Mouse (Mus musculus): ENCODE data around the gene Lsm6. TPM values are rescaled to one million over a fixed set of nuclear protein-coding genes. Genes with fewer than 3 reads are reported as not detected.
A peak's percentile ranks its signal among the peaks of the same experiment; 100 is the strongest.
"Not testable (repeated sequence)": the region's sequence is repeated elsewhere in the genome, so short reads cannot be mapped to it uniquely, and the experiment has no call there.

Gene Lsm6
- polyA plus RNA-seq, 1 experiment from 2014 or later = 187 TPM

DNA sequence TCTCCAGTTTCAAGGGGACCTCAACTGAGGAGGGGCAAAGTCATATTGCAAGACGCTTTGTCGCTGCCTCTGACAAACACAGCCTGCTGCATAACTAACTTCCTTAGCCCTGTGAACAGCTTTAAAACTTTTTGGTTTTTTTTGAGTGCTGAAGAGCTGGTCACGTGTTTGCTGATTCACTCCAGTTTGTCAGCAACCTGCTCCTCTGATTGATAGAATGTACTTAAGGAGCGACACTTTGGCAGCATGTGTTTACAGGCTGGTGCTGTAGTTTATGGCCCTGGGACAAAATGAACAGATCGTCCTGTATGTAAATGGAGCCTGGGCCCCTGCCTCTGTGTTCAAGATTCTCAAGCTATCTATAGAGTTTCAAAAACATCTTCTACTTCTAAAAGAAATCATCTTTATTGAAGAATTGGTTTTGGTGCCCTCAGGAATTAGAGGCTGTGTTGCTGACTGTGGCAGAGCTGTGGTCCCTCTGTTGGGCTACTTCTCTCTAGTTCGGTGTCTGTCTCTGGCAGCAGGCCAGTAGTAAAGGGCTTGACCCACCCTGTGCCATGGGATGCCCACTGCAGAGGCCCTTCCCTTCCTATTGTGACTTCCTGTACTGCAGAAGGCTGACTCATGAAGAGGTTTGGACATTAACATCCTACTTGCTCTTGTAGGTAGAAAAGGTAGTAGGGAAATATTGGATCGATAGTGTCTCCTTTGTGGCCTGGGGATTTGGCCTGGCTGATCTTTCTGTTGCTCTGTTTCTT lies 17.9 kb upstream of the Lsm6 start:
- 75% methylated on average over 7 of the region's 7 CpGs for WGBS (ENCODE audit: insufficient replicate concordance)
- H3K27me3 ChIP-seq (ENCODE audit: control insufficient read depth, insufficient read depth, low read length) = no peaks in the 10 kb centered on the region
- H3K4me1 ChIP-seq (ENCODE audit: control insufficient read depth, insufficient read depth, low read length) = no peaks in the 10 kb centered on the region
- H3K4me3 ChIP-seq (ENCODE audit: low read depth, low read length) = no peak overlapping the region
- H3K27ac ChIP-seq (ENCODE audit: low read depth, low read length) = no peak overlapping the region
- H3K9ac ChIP-seq (ENCODE audit: low read depth, low read length) = no peak overlapping the region
- no peaks in the 10 kb centered on the region for H3K36me3 ChIP-seq (ENCODE audit: control insufficient read depth, insufficient read depth, low read length)
- H3K4me2 ChIP-seq = no peak overlapping the region
- H3K9me3 ChIP-seq (replicated peaks; ENCODE audit: control insufficient read depth, low read length) = no peaks in the 10 kb centered on the region
- ATAC-seq (replicated peaks; ENCODE audit: insufficient number of reproducible peaks, low FRiP score, low TSS enrichment) = no peak

DNA sequence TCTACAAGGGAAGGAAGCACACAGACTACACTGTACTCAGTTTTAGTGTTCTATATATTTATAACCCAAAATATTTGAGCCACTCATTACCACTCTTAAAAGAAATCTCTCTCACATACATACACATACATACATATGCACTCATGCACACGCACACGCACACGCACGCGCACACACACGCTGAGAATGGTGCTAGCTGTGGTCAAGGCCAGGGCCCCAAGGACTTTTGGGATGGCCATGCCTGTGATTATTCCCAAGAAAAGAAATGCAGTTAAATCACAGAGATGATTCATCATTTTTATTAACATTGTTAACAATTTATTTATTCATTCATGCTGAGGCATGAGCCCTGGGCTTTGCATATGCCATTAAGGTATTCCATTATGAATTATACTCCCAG lies 15.2 kb upstream of the Lsm6 start:
- 96% methylated on average over 6 of the region's 6 CpGs for WGBS (ENCODE audit: insufficient replicate concordance)
- no peak overlapping the region for H3K9ac ChIP-seq (ENCODE audit: low read depth, low read length)

DNA sequence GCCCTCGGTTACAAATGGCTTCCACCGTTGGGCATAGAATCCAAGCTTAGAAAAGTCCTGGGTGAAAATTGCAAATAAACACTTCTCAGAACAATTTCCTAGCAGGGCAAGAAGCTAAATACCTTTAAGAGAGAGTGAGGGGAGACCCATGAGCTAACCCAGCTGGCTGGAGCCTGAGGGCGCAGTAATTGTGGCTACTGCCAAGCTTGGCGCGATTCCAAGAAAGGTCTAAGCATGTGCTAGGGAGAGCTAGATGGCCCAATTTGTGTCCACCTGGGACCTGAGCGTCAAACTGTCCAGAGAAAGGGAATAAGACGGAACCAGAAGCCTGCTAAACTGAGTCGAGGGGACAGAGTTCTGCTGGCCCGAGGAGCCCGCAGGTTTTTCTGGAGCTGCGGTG lies 7.5 kb upstream of the Lsm6 start:
- Histone ChIP-seq H3K4me2 (no peak overlapping the region), H3K9me3 (replicated peaks; ENCODE audit: control insufficient read depth, low read length) (no peaks in the 10 kb centered on the region)
- no peak for ATAC-seq (replicated peaks; ENCODE audit: insufficient number of reproducible peaks, low FRiP score, low TSS enrichment)

More for the DNA sequence above, 15.2 kb upstream of the Lsm6 start:
- Histone ChIP-seq H3K9me3 (replicated peaks; ENCODE audit: control insufficient read depth, low read length) (no peaks in the 10 kb centered on the region), H3K27ac (ENCODE audit: low read depth, low read length) (no peak overlapping the region), H3K36me3 (ENCODE audit: control insufficient read depth, insufficient read depth, low read length) (no peaks in the 10 kb centered on the region), H3K4me3 (ENCODE audit: low read depth, low read length) (no peak overlapping the region), H3K27me3 (ENCODE audit: control insufficient read depth, insufficient read depth, low read length) (no peaks in the 10 kb centered on the region), H3K4me2 (no peak overlapping the region), H3K4me1 (ENCODE audit: control insufficient read depth, insufficient read depth, low read length) (no peaks in the 10 kb centered on the region)
- ATAC-seq (replicated peaks; ENCODE audit: insufficient number of reproducible peaks, low FRiP score, low TSS enrichment) = no peak

DNA sequence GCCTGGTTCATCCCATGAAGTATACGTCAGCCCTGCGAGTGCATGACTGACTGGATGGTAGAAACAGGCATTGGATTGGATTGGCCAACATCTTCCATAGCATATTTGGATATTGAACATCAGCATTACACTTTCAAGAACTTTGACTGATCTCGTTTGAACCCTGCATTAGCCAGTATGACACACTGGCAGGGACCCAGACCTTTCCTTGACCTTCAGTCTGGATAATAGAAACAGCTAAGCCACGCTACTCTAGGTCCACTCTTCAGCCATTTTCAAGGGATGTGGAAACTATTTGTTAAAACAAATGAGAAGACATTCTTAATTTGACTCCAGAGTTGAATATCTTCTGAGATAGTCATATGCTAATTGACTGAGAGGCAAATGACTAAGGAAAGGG lies 3.6 kb upstream of the Lsm6 start:
- H3K27ac ChIP-seq (ENCODE audit: low read depth, low read length) = no peak overlapping the region
- H3K4me3 ChIP-seq (ENCODE audit: low read depth, low read length) = no peak overlapping the region
- no peak overlapping the region for H3K4me2 ChIP-seq
- no peak for ATAC-seq (replicated peaks; ENCODE audit: insufficient number of reproducible peaks, low FRiP score, low TSS enrichment)
- no peak overlapping the region for H3K9ac ChIP-seq (ENCODE audit: low read depth, low read length)
- H3K27me3 ChIP-seq (ENCODE audit: control insufficient read depth, insufficient read depth, low read length) = no peaks in the 10 kb centered on the region
- no peaks in the 10 kb centered on the region for H3K36me3 ChIP-seq (ENCODE audit: control insufficient read depth, insufficient read depth, low read length)
- 77% methylated on average over 4 of the region's 4 CpGs for WGBS (ENCODE audit: insufficient replicate concordance)
- no peaks in the 10 kb centered on the region for H3K9me3 ChIP-seq (replicated peaks; ENCODE audit: control insufficient read depth, low read length)
- H3K4me1 ChIP-seq (ENCODE audit: control insufficient read depth, insufficient read depth, low read length) = peaks cover under 1% of the 10 kb centered on the region; the same call in 1 of the 2 replicates

More for the DNA sequence above, 7.5 kb upstream of the Lsm6 start:
- H3K27ac ChIP-seq (ENCODE audit: low read depth, low read length) = no peak overlapping the region
- no peaks in the 10 kb centered on the region for H3K4me1 ChIP-seq (ENCODE audit: control insufficient read depth, insufficient read depth, low read length)
- no peaks in the 10 kb centered on the region for H3K27me3 ChIP-seq (ENCODE audit: control insufficient read depth, insufficient read depth, low read length)
- no peak overlapping the region for H3K9ac ChIP-seq (ENCODE audit: low read depth, low read length)
- no peak overlapping the region for H3K4me3 ChIP-seq (ENCODE audit: low read depth, low read length)
- WGBS (ENCODE audit: insufficient replicate concordance) = 84% methylated on average over 11 of the region's 11 CpGs
- H3K36me3 ChIP-seq (ENCODE audit: control insufficient read depth, insufficient read depth, low read length) = no peaks in the 10 kb centered on the region

DNA sequence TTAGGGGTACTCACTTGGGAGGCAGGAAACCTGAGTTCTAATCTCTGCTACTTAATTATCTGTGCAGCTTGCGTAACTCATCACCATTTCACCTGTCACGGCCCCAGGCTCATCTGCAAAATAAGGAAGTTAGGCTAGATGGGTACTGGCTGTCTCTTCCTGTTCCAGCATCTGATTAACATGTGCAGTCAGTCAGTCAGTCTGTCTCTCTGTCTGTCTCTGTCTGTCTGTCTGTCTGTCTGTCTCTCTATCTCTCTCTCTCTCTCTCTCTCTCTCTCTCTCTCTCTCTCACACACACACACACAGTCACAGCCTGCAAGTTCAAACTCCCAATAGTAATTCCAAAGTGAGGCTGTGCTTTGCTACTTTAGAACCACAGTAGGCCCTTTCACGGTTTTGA lies 967 bp downstream of the Lsm6 start:
- Histone ChIP-seq H3K27ac (ENCODE audit: low read depth, low read length) (peak overlapping the region; percentile 95; the same call in 1 of the 2 replicates), H3K4me3 (ENCODE audit: low read depth, low read length) (peak overlapping the region; percentile 60), H3K9ac (ENCODE audit: low read depth, low read length) (peak overlapping the region; percentile 80), H3K4me2 (peak overlapping the region; percentile 74)
- H3K4me1 ChIP-seq (ENCODE audit: control insufficient read depth, insufficient read depth, low read length); ATAC-seq (replicated peaks; ENCODE audit: insufficient number of reproducible peaks, low FRiP score, low TSS enrichment); H3K36me3 ChIP-seq (ENCODE audit: control insufficient read depth, insufficient read depth, low read length); H3K9me3 ChIP-seq (replicated peaks; ENCODE audit: control insufficient read depth, low read length); H3K27me3 ChIP-seq (ENCODE audit: control insufficient read depth, insufficient read depth, low read length): not testable (repeated sequence)
- 22% methylated on average over 3 of the region's 3 CpGs for WGBS (ENCODE audit: insufficient replicate concordance)

DNA sequence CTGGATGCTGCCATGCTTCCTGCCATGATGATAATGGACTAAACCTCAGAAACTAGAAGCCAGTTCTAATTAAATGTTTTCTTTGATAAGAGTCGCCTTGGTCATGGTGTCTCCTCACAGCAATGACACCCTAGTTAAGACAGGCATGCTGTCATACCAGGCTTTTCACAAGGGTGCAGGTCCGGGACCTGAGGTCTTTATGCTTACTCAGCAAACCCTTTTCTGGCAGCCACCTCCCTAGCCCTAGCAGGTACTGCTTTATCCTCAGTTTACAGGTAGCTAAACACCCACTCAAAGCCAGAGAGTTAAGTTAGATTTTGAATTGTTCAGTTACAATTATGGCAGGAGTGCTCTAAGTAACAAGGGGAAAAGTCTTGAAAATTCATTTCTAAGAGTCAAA lies 6.2 kb downstream of the Lsm6 start:
- H3K27me3 ChIP-seq (ENCODE audit: control insufficient read depth, insufficient read depth, low read length) = no peaks in the 10 kb centered on the region
- H3K27ac ChIP-seq (ENCODE audit: low read depth, low read length) = no peak overlapping the region
- ATAC-seq (replicated peaks; ENCODE audit: insufficient number of reproducible peaks, low FRiP score, low TSS enrichment) = no peak
- H3K9ac ChIP-seq (ENCODE audit: low read depth, low read length) = no peak overlapping the region
- H3K36me3 ChIP-seq (ENCODE audit: control insufficient read depth, insufficient read depth, low read length) = peaks cover 17% of the 10 kb centered on the region
- H3K4me1 ChIP-seq (ENCODE audit: control insufficient read depth, insufficient read depth, low read length) = peaks cover 8% of the 10 kb centered on the region
- 86% methylated on average over 2 of the region's 2 CpGs for WGBS (ENCODE audit: insufficient replicate concordance)
- H3K4me2 ChIP-seq = no peak overlapping the region
- no peak overlapping the region for H3K4me3 ChIP-seq (ENCODE audit: low read depth, low read length)
- H3K9me3 ChIP-seq (replicated peaks; ENCODE audit: control insufficient read depth, low read length) = no peaks in the 10 kb centered on the region

DNA sequence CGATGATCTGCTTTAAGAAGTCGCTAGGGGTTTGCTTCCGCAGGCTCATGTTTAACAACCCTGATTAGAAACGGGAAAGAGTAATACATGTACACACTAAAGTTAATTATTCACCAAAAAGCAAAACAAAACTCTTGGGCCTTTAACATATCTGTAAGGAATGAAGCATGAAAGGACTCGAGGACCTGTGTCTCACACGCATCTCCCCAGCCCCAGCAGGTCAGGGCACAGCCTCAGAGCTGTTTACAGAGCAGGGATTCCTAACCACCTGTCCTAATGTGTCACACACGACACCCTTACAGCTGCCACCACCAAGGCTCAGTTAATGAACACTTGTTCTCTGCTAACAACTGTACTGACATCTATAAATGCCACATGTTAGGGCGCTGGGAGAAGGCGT lies 7.9 kb downstream of the Lsm6 start:
- ATAC-seq (replicated peaks; ENCODE audit: insufficient number of reproducible peaks, low FRiP score, low TSS enrichment) = no peak
- 82% methylated on average over 9 of the region's 9 CpGs for WGBS (ENCODE audit: insufficient replicate concordance)
- H3K36me3 ChIP-seq (ENCODE audit: control insufficient read depth, insufficient read depth, low read length) = peaks cover 14% of the 10 kb centered on the region

DNA sequence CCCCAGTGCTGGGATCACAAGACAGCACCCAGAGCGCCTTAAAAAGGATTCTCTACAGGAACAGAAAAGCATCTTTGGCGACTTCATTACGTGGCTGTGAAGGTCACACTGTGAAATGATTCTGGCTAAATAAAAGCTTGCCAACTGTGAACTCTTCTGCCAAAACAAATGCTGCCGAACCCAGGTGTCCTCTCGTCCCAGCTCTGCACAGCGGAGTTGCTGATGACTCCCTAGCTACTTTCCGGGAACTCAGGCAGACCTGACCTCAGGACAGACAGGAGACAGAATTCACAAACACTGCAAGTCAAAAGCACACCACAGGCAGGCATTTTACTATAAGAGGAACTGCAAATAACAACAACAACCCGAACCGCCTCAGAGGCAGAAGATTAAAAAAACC lies 8.5 kb downstream of the Lsm6 start:
- no peaks in the 10 kb centered on the region for H3K9me3 ChIP-seq (replicated peaks; ENCODE audit: control insufficient read depth, low read length)
- H3K27me3 ChIP-seq (ENCODE audit: control insufficient read depth, insufficient read depth, low read length) = no peaks in the 10 kb centered on the region
- no peaks in the 10 kb centered on the region for H3K4me1 ChIP-seq (ENCODE audit: control insufficient read depth, insufficient read depth, low read length)
- no peak overlapping the region for H3K4me2 ChIP-seq
- ATAC-seq (replicated peaks; ENCODE audit: insufficient number of reproducible peaks, low FRiP score, low TSS enrichment) = no peak
- H3K9ac ChIP-seq (ENCODE audit: low read depth, low read length) = no peak overlapping the region
- H3K4me3 ChIP-seq (ENCODE audit: low read depth, low read length) = no peak overlapping the region
- H3K27ac ChIP-seq (ENCODE audit: low read depth, low read length) = no peak overlapping the region
- WGBS (ENCODE audit: insufficient replicate concordance) = 93% methylated on average over 9 of the region's 9 CpGs
- peaks cover 17% of the 10 kb centered on the region for H3K36me3 ChIP-seq (ENCODE audit: control insufficient read depth, insufficient read depth, low read length)

More for the DNA sequence above, 7.9 kb downstream of the Lsm6 start:
- H3K9ac ChIP-seq (ENCODE audit: low read depth, low read length) = no peak overlapping the region
- no peak overlapping the region for H3K4me3 ChIP-seq (ENCODE audit: low read depth, low read length)
- H3K9me3 ChIP-seq (replicated peaks; ENCODE audit: control insufficient read depth, low read length) = no peaks in the 10 kb centered on the region
- H3K27ac ChIP-seq (ENCODE audit: low read depth, low read length) = no peak overlapping the region
- H3K4me2 ChIP-seq = no peak overlapping the region
- no peaks in the 10 kb centered on the region for H3K27me3 ChIP-seq (ENCODE audit: control insufficient read depth, insufficient read depth, low read length)
- no peaks in the 10 kb centered on the region for H3K4me1 ChIP-seq (ENCODE audit: control insufficient read depth, insufficient read depth, low read length)

DNA sequence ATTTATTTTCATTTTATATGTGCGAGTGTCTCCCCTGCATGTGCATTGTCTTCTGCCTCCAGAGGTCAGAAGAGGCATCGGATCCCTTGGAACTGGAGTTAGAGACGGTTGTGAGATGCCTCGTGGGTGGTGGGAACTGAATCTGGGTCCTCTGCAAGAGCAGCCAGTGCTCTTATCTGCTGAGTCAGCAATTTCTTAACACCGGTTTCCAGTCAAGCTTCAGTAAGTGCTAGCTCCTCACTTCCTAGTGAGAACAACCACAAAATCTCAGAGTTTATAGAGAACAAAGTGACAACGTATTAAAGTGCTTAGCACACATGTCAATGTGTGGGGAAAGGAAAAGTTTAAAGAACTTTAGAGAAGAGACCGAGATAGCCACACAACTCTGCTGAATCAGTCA lies 9.2 kb downstream of the Lsm6 start:
- H3K4me2 ChIP-seq = no peak overlapping the region
- H3K9me3 ChIP-seq (replicated peaks; ENCODE audit: control insufficient read depth, low read length) = no peaks in the 10 kb centered on the region
- WGBS (ENCODE audit: insufficient replicate concordance) = 88% methylated on average over 7 of the region's 7 CpGs
- no peak overlapping the region for H3K4me3 ChIP-seq (ENCODE audit: low read depth, low read length)
- H3K27ac ChIP-seq (ENCODE audit: low read depth, low read length) = no peak overlapping the region
- H3K27me3 ChIP-seq (ENCODE audit: control insufficient read depth, insufficient read depth, low read length) = no peaks in the 10 kb centered on the region
- ATAC-seq (replicated peaks; ENCODE audit: insufficient number of reproducible peaks, low FRiP score, low TSS enrichment) = no peak
- no peak overlapping the region for H3K9ac ChIP-seq (ENCODE audit: low read depth, low read length)
- H3K4me1 ChIP-seq (ENCODE audit: control insufficient read depth, insufficient read depth, low read length) = no peaks in the 10 kb centered on the region
- H3K36me3 ChIP-seq (ENCODE audit: control insufficient read depth, insufficient read depth, low read length) = peaks cover 24% of the 10 kb centered on the region
